Mouse (Mus musculus) left cerebral cortex, adult 9 months (tissue): ENCODE results near the gene Csnk1g2.
"Not testable (repeated sequence)": the region's sequence is repeated elsewhere in the genome, so short reads cannot be mapped to it uniquely, and the experiment has no call there.

Experiments
- DNase-seq, 2 experiments: peaks; one replicate each; pipeline ENCODE4 v3.0.0; 2022; ENCODE audit warnings: low spot score in 2 of 2

Gene Csnk1g2

DNA sequence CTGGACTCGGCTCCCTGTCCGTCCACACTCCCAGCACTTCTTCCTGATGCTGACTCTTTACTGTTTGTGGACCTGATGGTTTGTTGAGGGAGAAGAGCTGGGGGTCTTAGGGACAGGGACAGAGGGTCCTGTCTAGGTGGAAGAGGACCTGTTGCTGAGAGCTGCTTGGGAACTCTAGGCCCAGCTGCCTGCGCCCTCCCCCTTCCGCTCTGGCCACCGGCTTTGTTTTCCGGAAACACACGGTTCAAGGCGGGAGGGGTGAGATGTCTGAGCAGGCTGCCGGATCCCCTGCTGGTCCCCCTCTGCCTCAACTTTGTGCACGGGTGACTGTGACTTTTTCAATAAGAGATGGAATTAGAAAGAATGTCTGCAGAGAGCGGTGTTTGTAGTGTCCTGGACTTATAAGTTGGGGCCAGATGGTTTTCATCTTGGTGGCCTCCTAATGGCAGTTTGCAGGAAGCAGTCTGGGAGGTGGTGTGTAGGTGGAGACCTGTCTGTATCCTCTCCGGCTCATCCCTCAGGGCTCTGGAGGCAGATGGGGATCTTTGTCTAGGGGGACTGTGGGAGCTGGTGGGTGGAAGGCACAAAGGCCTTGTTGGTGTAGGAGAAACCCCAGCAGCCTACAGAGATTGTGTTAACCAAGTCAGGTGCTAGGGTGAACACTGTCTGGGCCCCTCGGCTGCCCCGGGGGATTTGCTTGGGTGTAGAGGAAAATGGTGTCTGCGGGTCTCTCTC lies 986 bp downstream of the Csnk1g2 start:
- peak in 1 of 2 experiments; percentile 45 for DNase-seq

DNA sequence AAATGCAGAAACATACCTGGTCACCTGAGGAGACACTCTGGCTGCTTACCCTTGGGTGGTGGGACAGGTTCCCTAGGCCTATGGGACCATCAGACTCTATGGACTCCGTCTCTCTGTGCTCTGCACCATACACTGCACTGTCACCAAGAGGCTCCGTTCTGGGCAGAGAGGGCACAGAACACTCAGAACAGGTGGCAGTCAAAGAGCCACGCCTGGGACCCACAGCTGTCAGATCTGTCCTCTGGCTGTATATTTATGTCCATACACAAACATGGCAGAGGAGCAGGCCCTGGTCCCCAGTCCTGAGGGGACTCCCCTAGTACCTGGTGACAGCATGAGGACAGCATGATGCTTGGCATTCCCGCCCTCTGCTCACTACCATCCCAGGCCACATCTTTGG lies 3.1 kb downstream of the Csnk1g2 start:
- no peak for DNase-seq

DNA sequence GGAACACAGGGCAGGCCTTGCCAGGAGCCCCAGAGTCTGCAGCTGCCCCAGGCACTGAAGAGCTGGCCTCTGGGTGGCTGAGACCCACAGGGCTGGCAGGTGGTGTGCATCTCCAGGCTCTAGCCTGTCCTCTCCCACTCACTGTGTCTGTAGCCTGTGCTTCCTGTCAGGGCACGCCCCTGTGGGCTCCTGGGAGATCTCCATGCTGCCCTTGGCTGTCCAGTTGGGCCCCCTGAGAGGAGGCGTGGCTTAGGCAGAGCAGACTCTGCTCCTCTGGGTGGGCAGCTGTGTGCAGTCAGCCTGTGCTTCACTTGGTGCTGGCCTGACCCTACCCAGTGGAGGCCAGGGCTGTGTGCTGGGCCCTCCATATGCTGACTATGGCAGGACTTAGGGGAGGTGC lies 5.0 kb downstream of the Csnk1g2 start:
- DNase-seq, result no peak

DNA sequence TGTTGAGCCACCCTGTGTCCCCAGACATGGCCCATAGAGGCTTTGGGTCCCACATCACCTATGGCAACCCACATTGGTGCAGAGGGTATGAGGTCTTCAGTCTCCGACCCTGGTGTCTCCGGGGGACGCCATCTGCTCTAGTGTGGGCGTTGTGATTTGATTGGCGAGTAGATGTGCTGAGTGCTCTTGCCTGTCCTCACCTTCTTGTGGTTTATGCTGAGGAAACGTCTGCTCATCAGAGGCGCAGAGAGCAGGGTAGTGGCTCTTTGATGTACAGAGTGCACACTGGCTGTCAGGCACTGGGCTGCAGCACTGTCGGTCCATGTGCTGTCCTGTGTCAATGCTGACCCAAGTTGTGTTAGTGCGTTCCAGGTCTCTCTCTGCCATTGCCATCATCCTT lies 6.3 kb downstream of the Csnk1g2 start:
- DNase-seq, result no peak

DNA sequence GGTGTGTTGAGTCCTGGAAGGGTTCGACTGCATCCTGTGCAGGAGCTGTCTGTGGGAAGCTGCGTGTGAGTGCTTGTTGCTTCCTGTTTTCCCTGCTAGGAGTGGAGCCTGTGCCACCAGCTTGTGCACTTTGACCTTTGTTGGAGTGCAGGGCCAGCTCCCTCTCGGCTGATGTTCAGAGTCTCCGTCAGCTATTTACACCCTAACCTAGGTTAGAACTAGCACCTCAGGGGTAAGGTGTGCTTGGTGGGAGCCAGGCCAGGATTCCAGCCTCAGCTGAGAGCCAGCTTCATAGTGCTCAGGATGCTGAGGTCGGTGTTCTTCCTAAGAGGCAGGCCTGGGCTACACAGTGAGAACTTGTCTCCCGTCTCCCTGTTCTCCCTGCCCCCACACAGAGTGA lies 12.7 kb downstream of the Csnk1g2 start:
- DNase-seq, result no peak

DNA sequence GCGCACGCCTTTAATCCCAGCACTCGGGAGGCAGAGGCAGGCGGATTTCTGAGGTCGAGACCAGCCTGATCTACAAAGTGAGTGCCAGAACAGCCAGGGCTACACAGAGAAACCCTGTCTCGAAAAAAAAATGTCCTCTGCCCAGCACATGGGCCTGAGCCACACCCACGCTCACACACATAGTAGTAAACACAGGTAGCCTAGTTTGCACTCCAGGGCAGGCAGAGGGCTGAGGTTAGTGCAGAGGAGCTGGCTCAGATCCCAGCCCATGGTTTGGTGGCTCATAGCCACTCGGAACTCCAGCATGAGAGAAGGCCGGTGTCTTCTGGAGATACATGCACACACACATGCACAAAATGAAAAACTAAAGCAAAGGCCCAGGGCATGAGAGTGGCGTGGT lies 24.3 kb downstream of the Csnk1g2 start:
- DNase-seq, result no peak

DNA sequence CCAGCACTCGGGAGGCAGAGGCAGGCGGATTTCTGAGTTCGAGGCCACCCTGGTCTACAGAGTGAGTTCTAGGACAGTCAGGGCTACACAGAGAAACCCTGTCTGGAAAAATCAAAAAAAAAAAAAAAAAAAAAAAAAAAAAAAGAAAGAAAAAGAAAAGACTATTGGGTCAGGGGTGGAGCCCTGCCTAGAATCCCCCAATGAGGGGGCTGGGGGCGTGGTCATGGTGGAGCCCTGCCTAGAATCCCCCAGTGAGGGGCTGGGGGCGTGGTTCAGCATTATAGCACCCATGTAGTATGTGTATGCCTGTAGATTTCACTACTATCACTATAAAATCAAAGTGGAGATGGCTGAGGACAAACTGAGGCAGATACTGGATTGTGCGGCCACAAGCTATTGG lies 27.3 kb downstream of the Csnk1g2 start:
- not testable (repeated sequence) for DNase-seq

DNA sequence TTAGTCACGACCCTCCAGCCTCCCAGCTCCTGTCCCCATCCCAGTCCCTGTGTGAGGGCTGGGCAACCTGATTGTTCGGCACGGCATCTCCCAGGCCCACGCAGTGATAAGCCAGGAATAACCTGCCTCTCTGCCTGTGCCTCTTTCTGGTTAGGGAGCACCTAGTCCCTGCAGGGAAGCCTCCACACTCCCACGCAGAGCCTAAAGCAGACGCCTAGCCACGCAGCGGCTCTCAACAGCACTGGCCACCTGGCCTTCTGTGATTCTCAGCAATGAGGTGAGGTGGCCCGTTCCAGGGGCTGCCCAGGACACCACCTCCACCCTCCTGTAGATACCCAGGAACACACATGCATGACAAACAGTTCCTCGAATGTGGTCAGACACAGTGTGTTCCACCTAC lies 27.8 kb downstream of the Csnk1g2 start:
- peak in 1 of 2 experiments; percentile 53 for DNase-seq

DNA sequence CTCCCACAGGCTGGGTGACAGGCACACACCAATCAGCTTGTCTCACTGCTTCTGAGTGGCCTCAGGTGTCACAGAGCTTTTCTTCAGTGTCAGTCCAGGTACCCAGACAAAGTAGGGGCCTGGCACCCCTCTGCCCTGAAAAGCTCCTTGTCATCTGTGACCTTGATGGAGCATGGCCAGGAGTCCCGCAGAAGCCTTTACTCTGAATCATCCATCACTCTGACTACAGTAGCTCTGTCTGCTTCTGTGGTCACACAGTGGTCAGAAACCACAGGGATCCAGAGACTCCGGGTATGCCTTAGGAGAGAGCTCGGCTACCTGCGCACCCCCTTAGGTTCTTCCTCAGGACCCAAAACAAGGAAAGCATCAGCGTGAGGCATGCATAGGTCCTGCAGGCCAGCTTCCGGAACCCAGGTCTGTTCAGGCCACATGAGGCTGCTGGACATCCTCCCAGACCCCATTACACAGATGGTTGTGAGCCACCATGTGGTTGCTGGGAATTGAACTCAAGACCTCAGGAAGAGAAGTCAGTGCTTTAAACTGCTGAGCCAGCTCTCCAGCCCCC lies 30.6 kb downstream of the Csnk1g2 start:
- DNase-seq, result no peak

DNA sequence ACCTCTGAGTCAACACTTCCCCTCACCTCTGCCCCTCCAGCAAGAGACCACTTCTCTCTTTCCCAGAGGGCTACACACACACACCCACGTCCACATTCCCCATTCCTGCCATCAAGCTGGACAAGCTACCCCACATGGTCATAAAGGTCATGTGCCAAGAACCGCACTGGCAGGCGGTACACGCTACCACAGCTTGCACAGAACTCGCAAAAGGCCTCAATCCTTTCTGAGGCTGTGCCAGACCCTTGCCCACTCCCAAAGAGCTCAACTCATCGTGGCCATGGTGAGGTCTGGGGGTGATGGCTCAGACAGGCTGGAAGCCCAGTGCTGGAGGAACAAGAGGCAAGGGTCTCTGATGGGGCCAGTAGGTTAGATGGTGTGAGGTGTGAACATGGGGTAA lies 32.2 kb downstream of the Csnk1g2 start:
- no peak for DNase-seq

DNA sequence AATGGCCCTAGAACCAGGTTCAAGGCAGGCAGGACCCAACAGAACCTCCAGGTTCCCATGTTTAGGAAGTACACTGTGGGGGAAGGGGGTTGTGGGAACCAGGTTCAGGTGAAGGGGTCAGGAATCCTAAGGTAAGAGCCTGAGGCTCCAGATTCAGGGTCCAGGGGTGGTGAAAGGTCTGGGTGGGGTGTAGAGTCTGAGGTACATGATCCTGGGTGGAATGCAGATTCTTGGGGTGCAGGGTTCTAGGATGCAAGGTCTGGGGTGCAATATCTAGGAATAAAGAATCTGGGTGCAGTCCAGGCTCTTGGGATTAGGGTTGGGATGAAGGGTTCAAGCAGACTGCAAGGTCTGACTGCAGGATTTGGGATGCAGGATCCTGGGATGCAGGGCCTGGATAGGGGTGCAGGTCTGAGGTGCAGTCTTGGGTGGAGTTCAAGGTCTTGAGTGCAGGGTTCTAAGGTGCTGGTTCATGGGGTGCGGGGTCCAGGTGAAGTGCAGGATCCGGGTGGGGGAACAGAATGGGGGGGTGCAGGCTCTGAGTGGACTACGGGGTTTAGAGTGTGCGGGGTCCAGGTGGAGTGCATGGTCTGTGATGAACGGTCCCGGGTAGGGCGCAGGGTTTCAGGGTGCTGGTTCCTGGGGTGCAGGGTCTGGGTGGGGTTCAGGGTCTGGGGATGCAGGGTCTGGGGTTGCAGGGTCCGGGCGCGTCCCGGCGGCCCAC lies 32.9 kb downstream of the Csnk1g2 start:
- DNase-seq, result no peak

DNA sequence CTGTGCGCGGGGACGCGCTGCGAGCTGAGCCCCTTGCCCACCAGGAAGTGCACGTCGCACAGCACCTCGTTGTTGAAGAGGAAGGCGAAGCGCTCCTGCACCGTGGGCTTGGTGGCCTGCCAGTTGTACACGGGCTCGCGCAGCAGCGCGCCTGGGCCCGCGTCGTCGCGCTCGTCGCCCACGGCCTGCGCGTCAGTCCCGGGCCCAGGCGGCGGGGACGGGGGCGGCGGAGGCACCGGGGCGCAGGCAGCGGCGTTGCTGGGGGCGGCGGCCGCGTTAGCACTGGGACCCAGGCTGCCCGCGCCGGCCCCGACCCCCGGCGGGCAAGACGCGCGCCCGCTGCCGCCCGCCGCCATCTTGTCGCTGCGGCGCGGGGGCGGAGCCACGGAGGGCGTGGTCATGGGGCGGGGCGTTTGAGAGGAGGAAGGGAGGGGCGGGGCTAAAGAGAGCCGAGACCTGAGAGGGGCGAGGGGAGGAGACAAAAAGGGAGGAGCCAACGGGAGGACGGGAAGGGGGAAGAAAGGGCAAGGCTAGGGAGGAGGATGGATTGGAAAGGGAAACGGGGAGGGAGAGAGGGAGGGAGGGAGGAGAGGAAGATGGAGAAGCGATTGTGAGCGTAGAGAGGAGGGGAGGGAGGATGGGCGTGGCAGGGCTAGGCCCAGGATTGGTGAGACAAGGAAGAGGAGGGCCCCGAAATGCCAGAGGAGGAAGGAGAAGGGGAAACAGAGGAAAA lies 33.7 kb downstream of the Csnk1g2 start:
- DNase-seq, result peak; percentile 91 to 95

DNA sequence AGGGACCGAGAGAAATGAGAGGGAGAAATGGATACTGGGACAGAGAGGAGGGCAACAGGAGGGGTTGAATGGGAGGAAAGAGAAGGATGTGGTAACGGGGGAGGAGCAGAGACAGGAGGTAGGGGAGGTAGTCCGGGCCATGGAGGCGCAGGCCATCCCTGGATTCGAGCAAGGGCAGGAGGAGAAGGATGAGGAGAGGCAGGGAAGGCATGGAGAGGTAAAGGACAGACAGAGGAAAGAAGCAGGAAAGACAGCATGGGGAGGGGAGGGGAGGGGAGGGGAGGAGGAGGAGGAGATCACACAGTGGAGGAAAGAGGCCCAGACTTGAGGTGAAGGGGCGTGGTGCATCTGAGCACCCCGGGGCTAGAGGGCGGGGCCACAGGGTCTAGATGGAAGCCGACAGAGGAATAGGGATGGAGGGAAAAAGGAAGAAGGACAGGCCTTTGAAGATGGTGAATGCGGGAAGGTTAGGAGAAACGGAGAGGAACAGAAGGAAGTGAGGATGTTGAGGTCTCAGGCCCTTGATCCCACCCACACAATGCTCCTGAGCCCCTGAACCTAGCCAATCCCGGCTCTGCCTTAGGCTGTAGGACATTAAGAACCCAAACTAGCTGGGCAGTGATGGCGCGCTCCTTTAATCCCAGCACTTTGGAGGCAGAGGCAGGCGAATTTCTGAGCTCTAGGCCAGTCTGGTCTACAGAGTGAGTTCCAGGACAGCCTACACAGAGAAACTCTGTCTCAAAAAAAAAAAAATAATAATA lies 34.4 kb downstream of the Csnk1g2 start, which contains the start of gene Btbd2:
Gene Btbd2 (minus strand): TSS at position 209 of the 761 bp plus-strand sequence.
- no peak for DNase-seq

DNA sequence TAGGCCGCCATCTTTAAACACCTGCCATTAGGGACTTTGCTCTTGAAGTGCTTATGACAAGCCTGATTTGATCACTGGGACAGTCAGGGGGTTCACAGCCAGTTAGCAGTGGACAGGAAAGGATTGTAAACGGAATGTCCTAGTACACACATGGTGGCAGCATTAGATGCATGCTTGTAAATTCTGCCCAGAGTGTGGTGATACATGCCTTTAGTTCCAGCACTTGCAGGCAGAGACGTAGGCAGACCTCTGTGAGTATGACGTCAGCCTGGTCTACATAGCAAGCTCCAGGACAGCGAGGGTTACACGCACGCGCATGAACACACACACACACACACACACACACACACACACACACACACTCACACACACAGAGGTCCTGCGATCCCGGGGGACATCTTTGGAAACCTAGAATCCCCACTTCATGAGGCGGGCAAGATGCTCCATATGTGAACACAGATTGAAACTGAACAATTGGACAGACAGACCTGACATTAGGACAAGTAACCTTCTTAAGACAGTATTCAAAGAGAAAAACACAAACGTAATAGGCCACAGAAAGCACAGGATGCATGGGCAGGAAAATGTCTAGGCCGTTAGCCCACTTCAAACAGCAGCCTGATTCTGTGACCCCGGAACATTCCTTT lies 35.7 kb downstream of the Csnk1g2 start:
- DNase-seq, result no peak

DNA sequence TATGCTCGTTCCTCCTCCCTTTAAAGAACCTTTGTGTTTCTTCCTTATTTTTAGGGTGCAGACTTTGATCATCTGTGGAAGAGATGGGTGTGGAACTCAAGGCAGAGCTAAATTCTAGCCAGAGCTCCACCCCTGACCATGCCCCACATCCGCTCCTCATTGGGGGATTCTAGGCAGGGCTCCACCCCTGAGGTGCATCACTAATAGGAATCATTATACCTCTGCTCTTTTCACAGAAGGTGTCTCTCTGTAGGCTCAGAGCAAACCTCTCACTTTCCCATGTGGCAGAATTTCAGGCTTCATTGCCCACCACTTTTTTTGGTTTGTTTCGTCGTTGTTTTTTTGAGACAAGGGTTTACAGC lies 36.2 kb downstream of the Csnk1g2 start:
- no peak for DNase-seq

DNA sequence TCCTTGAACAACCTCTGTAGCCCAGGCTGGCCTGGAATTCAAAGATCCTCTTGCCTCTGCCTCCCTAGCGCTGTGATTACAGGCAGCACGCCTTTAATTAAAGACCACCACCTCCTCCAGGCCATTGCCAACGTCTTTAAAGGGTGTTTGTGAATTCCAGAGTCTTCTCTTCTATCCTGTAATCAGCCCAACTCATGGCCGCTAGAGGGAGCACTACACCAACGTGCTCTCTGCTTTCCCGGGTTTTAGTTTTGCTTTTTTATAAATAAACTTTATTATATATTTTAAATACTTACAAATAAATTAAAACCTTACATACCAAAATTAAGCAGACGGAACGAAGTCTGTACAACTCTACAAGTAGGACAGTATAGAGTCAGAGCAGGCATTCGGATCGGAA lies 36.6 kb downstream of the Csnk1g2 start:
- DNase-seq, result peak in 1 of 2 experiments; percentile 84

DNA sequence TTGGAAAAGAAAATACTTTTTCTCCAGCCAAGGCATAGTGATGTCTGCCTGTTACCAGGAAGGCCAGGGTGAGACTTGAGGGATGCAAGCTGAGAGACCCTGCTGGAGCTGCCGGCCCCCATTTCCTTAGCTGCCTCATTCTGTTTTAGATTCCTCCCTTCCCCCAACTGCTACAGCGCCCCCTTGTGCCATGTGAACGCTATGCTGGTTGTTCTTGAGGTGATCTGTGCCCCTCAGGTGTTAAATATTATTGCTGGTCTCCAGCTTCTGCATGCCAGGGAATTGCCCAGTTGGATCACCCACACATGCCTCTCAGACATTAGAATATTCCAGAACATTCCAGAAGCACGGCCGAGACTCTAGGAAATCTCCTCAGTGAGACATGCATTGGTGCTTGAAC lies 38.5 kb downstream of the Csnk1g2 start:
- DNase-seq, result no peak

DNA sequence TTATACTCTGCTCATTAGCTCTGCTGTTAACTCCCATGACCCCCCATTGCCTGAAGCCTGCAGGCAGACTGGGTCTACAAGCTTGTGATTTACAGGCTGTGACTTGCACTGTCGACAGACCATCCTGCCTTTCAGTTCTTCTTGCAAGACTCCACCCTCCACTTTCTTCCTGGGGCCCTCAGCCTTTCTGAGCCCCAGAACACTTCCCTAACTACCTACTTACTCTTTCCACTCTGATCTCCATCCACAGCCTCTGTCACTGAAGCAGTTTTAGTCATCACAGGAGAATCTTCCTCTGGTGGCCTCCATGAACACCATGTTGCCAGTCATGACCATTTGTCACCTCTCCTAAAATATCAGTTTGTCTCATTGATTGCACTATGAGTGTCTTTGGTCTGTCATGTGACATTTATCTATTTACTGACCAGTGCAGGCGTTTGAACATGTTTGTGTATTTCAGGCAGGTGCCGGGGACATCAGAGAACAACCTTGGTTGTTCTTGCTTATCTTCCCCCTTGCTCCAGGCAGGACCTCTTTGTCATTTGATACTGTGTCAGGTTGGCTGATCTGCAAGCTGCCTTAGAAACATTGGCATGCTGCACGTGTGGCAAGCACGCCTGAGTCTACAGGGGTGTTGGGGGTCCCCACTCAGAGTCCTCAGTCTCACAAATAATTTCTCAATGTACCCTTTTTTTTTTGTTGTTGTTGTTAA lies 41.0 kb downstream of the Csnk1g2 start:
- DNase-seq, result no peak

DNA sequence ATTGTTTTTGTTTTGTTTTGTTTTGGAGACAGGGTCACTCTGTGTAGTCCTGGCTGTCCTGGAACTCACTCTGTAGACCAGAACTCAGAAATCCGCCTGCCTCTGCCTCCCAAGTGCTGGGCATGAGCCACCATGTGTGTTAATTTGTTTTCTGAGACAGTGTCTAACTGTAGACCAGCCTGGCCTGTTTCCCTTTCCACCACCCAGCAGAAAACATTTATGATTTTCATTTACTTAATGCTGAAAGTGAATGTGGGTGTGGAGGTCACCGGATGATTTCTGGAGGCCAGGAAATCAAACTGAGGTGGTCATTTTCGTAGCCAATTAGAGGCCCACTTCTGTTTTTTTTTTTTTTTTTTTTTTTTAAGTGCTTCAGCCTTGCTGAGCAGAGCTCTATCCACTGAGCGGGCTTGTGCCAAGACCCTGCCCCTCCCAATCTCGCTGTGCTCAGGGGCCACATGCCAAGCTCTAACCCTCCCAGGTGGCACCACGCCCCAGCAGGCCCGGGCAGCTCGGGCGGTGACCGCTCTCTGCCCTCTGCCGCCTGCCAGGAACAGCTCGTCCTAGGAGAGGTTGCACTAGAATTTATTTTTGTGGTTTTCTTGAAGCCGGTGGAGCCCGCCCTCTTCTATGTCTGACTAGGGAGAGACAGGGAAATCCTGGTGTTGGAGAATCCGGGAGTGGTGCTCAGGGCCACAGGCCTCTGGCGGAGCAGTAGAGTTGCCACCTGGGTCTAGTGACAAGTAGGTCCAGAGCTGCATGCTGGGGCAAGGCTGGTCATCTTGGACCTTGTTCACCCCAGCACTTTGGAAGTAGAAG lies 41.8 kb downstream of the Csnk1g2 start:
- DNase-seq, result no peak

DNA sequence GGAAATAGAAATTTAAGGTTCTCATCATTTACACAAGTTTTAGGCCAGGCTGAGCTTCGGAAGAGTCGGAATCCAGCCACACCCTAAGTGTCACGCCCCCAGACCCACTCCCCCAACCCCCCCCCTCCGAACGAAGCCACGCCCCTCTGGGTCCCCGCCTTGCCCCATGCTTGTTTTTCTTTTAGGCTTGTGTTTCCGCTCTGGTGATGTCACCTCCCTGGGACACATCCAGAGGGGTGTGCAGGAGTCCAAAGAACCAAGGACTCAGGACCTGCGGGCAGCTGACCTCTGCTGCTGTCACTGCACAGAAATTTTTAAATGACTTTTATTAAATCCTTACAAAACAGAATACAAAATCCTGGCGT lies 42.4 kb downstream of the Csnk1g2 start:
- DNase-seq, result no peak
